Mouse (Mus musculus) ovary, postnatal 36 days (tissue): ENCODE results near the gene Hs3st2.

Experiments used
- DNase-seq: peaks from one replicate; pipeline ENCODE4 v3.0.0; 2022; ENCODE audit warnings: low spot score, mixed read lengths

Hs3st2 gene

DNA sequence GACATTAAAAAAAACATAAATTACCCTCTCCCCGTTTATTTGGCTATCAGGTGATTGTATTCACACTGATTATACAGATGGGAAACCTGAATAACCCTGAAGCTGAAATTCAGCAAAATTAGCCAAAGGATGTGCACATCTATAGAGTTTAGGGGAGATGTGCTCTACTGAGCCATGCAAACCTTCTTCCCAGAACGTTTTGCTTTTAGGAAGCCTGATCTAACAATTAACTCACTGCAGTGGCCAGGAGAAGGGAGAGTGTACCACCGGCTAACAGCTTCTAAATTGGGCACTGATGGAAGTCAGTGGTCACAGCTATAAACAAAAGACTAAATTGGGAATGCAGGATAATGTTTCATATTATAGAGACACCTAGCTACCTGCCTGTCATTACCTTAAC, 66.4 kb downstream of the Hs3st2 start:
- DNase-seq, result no peak

DNA sequence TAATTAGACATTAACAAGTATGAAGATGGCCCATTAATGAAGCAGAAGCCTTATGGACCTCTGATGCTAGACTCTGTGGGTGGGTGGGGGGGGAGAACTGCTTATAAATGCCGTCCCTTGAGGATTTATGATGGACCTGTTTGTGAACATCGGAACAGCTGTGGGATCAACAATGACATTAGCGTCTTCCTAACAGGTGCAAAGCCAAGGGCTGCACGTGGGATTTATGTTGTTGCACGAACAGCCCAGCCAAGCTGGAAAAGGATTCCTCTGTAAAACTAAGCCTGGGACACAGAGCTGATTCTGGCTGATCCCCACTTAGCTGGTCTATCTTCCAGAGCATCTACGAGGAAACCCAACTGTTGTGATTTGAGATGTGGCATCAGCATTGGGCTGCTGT, 69.0 kb downstream of the Hs3st2 start:
- DNase-seq, result no peak

DNA sequence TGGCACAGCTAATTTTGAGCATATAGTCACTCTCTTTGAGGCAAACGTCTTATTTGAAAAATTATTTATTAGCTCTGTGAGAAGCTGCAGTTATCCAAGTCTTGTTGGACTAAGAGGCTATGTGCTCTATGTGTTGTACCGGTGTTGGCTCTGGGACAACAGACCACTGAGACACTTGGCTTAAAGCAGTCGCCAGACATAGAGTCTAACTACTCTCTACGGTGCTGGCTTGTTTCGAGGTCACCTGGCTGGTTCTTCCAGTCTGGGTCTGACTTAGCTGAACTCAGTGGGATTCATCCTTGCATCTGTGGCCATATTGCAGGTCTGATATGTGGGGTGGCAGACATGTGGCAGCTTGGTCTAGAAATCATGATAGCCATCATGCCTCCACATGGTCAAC, 72.8 kb downstream of the Hs3st2 start:
- no peak for DNase-seq

DNA sequence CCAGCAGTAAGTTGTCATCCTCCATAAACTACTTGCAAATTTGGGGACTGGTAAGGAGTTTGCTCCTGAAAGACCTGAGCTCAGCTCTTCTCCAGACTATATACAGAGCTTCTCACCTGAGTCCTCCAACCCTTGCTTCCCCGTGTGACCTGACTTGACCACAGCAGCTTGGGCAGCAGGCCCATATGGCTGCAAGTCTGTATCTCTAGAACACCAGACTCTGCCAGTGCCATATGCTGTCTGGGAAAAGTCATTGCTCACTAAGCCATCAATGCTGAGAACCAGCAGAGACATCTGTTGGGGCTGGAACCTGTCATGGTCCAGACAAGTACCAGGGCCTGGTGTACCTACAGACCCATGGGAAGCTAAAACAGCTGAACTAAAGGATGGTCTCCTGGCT, 73.5 kb downstream of the Hs3st2 start:
- DNase-seq, result no peak

DNA sequence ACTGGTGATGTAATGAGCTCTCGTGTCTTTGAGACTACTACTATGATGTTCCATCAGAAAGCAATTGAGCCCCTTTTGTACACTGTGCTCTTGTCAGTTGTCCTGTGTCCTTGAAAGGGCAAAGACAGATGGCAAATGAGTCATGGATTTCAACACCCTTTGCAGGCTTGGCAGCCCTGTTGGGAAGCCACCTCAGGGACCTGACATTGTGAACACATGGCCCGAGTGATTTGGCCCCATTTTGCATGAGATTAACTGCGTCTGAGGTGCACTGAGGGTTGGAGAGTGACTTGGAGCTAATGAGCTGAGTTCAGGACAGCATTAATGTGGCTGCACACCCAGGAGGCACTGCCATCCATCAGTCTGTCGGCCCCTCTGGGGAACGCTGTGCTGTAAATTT, 74.7 kb downstream of the Hs3st2 start:
- no peak for DNase-seq

DNA sequence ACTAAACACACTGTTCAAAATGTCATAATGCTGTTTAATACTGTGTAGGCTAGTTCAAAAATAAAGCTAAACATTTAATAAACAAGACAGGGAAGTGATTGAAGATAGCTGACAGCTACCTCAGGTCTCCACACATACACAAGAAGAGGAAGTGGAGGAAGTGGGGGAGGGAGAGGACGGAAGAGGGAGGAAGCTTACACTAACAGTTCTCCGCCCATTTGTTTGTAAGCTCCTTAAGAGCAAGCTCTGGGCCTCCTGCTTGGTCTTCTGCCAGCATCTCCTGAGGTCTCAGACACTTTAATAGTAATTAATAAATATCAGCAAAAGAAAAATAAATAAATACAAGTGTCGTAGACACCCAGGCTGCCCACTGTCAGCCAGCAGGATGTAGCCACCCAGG, 77.8 kb downstream of the Hs3st2 start:
- DNase-seq, result no peak

DNA sequence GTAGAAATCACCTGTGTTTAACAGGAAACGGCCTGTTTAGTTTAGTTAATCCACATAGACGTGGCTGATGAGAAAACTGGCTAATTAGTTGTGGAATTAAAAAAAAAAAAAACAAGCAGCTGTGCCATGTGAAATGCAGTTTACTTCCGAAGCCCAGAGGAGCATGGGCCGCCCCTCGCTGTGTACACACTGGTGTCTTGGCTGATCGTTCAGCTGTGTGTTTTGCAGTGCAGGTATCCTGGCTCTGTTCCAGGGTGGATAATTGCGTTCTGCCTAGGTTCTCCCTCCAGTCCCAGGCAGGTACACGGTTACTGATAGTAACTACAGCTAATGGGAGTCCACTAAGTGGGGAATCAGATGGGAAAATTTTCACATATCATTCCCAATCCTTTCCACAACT, 86.6 kb downstream of the Hs3st2 start:
- DNase-seq, result no peak

DNA sequence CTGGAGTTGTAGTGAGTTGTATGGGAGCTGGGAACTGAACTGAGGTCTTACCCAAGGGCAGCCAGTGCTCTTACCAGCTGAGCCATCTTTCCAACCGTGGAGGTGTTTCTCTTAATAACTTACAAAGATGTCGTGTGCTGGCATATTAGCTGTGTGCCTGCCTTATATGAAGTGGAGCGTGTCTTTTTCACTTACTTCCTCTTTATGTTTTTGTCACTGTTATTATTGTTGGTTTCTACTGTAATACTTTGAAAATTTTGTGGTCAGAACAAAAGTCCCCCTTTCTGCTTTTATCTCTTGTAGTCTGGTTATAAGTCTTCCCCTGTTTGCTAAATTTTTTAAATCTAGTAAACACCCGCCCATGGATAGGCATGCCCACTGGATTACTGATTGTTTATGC, 88.4 kb downstream of the Hs3st2 start:
- no peak for DNase-seq

DNA sequence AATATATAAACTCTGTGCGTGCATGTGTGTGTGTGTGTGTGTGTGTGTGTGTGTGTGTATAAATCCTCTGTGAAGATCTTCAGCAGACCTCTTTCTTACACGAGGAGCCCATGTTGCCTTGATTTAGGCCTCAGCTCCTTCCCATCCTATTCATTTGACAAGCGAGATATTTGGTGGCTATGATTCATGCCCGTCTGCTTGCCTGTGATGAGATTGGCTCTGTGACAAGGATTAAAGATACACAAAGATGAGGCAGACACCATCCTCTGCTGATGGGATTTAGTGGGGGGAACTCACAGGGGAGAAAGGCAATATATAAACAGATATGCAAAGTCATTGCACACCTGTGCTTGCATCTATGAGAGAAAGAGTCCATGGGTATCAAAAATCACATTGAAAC, 92.9 kb downstream of the Hs3st2 start:
- DNase-seq, result no peak

DNA sequence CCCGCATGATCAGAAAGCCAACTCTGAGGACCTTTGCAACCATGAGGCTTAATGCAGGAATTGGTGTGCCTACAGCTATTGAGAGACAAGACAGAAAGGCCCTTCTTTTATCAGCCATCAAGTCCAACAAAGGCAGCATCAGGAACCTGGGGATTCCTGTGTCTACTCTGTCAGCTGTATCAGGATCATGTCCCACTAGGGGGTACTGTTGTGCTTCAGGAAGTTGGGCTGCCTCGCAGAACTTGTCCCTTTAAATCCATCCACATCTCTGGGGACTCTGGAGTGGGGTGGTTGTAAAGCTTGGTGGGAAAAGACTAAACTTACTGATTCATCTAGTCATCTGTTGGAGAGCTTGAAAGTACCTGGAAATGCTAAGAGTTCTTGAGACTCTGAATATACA, 93.6 kb downstream of the Hs3st2 start:
- DNase-seq, result no peak

DNA sequence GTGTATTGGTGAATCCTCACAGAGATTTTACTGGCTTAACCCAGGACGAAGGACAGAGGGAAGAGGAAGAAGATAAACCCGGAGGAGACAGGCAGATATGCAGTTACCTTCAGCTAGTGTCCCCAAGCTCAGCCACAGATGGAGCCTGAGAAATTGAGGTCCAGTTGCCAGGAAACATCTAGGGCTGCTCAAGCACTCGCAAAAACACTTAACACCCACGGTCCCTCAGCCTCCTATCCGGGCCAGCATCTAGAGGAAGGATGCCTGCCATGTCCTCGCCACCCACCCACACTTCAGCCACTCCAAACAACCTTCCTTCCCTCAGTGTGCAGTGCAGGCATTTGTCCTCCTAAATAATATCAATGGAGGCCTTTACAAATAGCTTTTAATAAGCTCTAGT, 95.6 kb downstream of the Hs3st2 start:
- DNase-seq, result no peak

DNA sequence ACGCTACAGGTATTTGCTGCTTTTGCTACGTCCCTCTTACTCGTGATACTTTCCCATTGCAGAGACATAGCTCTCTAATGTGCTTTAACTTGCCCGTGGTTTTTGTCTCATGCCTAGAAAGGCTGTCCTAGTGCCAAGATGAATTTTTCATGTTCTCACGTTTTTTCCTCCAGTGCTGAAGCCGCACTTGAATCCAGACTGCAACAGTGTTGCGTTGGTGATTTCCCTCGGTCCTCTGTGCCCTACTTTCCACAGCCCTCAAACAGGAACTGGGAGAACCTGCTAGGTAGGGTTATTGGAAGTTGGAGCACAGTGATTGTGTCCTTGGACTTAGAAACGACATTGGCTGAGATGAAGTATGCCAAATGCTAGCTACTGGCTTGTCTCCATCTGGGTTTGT, 97.7 kb downstream of the Hs3st2 start:
- DNase-seq, result no peak

DNA sequence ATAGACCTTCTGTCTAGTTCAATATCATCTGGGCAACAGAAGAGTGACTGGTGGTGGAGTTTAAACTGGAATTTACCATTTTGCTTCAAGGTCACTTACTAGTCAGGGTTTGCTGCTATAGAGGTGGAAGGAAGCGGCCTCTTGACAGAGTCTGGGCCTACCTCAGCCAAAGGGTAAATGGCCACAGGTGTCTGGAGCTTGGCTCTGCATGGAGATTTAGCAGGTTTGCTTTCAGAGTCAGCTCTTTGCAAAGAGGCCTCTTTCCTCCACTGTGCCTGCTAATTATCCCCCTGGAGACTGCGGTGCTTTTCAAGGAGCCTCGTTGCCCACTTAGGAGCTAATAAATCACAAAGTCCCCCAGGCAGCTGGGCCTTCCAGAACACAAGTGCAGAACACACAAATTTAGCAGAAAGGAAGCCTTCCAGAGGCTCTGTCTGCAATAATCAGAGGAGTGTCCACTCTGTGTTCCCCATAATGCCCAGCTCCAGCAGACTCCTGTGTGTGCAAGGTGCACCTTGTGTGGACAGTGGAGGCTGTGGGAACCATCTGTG, 99.9 kb downstream of the Hs3st2 start:
- no peak for DNase-seq

DNA sequence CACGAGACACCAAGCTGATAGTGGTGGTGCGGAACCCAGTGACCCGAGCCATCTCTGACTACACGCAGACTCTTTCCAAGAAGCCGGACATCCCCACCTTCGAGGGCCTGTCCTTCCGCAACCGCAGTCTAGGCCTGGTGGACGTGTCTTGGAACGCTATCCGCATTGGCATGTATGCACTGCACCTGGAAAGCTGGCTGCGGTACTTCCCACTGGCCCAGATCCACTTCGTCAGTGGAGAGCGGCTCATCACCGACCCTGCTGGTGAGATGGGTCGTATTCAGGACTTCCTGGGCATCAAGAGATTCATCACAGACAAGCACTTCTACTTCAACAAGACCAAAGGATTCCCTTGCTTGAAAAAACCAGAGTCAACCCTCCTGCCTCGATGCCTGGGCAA, 108.9 kb downstream of the Hs3st2 start:
- DNase-seq, result no peak

DNA sequence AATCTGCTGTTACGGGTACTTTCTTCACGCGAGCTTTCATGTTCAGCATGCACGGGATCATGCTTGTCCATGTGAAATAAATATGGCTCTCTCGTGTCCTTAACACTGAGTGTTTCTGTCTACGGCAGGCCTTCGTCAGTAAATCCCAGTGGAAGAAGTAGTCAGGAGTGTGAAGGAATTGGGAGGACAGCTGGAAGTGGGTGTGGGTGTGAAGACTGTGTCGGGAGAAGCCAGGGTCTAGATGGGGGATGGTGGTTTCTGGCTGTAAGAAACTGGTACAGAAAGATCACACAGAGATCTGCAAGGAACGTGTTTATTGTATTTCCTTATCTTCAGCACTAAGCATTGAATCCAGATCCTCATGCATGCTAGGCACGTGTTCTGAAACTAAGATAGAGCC, 110.0 kb downstream of the Hs3st2 start:
- no peak for DNase-seq

DNA sequence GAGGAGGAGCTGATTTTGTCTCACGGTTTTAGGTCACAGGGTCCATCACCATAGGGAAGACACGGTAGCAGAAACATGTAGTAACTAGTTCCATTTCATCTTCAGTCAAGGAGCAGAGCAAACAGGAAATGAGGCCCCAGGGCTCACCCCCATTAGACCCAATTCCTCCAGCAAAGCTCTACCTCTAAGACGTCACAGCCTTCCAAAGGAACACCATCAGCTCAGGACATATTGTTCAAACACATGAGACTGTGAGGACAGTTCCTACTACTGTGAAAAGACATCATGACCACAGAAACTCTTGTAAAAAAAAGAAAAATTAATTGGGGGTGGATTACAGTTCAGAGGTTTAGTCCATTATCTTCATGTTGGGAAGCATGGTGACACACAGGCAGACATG, 125.1 kb downstream of the Hs3st2 start:
- no peak for DNase-seq

DNA sequence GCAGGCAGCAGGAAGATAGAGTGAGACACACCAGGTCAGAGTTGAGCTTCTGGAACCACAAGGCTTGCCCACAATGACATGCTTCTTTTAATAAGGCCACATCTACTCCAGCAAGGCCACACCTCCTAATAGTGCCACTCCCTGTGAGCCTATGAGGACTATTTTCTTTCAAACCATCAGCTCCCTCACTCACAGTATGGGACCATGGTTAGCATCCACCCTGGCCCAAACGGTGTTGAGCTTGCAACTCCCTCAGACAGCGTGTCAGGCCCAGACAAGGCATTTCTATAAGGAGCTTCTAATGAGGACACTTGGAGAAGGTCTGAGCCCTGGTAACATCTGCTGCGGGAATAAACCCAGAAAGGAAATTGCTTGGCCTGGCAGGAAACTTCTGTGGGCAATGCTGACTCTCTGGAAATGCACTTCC, 125.5 kb downstream of the Hs3st2 start:
- DNase-seq, result no peak

DNA sequence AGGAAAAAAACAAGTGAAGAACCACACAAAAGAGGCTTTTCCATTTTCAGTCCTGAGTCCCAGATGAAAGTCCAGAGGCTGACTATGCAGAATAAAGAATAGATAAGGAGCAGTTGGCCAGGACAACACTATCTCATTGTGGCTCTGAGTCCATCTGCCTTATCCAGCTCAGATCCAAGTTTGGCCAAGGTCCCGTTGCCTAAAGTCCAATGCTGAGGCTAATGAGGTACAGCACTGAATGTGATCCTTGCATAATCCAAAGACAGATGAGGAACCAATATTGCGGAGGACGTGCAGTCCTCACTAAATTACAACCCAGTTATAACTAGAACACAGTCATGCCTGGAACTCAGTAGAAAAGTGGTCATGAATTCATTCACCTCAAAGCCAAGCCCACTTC, 130.5 kb downstream of the Hs3st2 start:
- no peak for DNase-seq

DNA sequence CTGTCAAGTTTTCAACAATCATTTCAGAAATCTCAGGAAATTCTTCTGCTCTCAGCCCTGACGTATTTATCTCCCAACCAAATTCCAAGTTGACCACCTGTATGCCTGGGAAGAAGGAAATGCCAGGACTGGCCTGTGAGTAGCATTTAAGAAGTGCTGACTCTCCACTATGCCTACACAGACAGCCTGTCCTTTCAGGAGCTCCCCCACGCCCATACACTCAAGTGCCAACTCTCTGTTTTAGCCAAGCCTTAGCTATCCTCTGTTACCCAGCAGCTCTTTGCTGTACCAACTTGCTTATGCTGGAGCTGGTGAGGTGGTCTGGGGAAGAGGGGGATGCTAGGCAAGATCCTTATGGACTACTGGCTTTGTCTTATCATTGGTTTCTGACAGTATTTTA, 137.4 kb downstream of the Hs3st2 start:
- no peak for DNase-seq

DNA sequence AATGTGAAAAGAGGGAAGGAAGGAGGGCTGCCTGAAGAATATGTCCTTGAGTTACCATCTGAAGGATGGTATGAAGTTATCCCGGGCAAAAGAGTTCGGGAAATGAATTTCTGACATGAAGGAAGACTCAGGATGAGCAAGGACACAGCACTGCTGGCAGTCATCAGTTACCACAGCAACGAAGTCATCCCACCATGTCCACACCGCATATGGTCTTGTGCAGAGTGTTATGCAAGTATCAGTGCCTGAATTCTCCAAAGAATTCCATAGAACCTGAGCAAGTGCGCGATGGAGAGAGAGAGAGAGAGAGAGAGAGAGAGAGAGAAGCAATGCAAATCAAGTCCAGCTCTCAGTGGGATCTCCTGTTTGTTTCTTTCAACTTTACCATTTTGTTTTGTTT, 142.0 kb downstream of the Hs3st2 start:
- DNase-seq, result no peak

DNA sequence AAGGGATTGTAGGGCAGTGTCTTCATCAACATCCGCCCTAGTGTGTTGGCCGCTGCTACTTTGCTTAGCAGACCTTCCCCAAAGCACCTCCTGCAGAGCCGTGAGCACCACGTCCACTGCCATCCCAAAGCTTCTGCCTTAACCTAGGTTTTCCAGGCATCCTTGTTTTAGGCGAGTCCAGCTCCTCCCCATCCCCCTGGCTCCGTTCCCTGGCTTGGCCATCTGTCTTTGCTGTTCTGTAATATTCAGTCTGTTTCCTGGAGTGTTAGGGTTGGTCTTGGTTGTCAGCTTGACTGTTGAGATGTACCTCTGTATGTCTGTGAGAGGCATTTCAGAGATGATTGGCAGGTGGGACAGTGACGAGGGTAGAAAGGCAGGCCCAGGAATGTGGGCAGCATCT, 142.7 kb downstream of the Hs3st2 start:
- DNase-seq, result no peak

DNA sequence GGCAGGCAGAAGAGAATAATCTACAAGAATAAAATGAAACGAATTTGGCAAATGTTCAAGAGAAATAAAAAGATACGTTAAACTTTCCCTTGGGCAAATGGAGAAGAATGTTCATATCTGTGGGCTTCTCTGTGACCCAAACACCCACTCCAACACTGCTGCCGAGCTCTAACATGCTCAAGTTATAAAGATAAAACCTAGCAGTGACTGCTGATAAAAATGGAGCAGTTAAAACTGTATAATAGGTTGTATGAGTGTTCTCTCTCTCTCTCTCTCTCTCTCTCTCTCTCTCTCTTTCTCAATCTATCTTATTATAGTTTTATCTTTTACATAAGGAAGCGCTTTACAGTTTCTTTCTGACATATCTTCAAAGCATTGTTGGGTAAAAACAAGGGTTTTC, 144.3 kb downstream of the Hs3st2 start:
- no peak for DNase-seq

DNA sequence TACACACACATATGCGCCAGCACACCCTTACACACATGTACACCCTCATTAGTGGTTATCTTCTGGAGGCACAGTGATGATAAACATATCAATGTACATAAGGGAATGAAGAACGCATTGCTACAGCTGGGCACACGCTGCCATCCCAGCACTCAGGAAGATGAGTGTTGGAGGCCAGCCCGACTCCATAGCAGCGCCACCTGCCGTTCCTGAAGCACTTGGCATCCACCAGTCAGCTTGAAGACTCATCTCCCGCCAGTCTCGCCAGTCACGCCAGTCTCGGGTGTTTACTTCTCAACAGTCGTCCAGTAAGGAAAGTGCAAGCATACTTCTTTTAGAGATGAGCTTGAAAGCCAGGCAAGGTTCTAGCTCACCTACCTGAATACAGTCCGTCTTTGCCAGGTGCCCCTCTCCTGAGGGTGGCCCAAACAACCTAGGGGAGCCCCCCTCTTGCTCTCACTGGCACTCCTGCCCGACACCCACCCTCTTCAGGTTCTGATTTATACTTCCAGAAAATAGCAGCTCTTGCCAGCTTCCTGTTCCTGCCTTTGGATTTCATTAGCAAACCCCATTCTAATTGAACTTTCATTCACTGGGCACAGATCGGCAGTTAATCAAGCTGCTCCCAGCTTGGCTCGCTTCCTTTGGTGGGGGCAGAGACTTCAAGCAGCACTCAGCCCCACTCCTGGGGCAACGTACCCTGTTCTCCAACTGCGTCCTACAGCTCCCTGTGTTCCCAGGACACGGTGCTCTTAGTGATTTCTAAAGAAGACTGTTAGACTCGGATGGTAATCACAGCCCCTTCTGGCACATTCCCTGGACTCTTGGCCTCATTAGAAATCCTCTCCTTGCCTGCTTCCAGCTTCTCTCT, 148.0 kb downstream of the Hs3st2 start:
- peak; percentile 35 for DNase-seq

DNA sequence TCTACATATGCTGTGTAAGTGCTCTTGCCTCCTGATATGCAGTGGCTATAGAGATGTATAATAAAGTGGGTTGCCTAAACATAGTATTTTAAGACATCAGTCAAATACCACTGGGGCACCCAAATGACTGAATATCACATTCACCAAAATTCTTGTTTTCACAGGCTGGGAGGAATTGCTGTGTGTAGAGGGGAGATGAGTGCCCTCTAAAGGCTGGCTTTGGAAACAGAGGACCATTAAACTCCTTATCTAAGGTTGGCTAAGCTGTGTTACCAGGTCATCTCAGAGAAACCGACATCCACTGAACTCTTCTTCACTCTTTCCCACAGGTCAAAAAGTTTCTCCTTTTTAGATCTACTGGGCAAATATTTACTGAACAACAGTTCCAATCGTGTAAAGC, 150.8 kb downstream of the Hs3st2 start:
- no peak for DNase-seq
